Mouse (Mus musculus) megakaryocyte, embryonic 14.5 days (primary cell): ENCODE results near the gene Gabrb1.

Source experiments
- FLI1 ChIP-seq: IDR thresholded peaks from 2 replicates; pipeline ENCODE4 v1.6.1; 2012; ENCODE audit warnings: low read length, inconsistent platforms, mixed read lengths
- GATA1 ChIP-seq: IDR thresholded peaks from 3 replicates; pipeline ENCODE4 v1.6.1; 2012; ENCODE audit warnings: mixed read lengths, low read length, inconsistent platforms, borderline replicate concordance

GRCm38 (mm10) chr5:72175530-72175929 lies 517.6 kb downstream of the Gabrb1 start:
- TF ChIP-seq GATA1: no peak
- TF ChIP-seq FLI1: no peak
